Mouse (Mus musculus) cerebral cortex, adult 2 months (tissue): Measurements from ENCODE around the gene Hoxc5.

ENCODE experiments used
- WGBS: fragments of 180-500 bp; shearing (Covaris S2); methylation state at CpG from one replicate; pipeline ENCODE4 v1.1.7; 2018; 5-methylcytosine and 5-hydroxymethylcytosine counted together

The Hoxc5 gene

DNA sequence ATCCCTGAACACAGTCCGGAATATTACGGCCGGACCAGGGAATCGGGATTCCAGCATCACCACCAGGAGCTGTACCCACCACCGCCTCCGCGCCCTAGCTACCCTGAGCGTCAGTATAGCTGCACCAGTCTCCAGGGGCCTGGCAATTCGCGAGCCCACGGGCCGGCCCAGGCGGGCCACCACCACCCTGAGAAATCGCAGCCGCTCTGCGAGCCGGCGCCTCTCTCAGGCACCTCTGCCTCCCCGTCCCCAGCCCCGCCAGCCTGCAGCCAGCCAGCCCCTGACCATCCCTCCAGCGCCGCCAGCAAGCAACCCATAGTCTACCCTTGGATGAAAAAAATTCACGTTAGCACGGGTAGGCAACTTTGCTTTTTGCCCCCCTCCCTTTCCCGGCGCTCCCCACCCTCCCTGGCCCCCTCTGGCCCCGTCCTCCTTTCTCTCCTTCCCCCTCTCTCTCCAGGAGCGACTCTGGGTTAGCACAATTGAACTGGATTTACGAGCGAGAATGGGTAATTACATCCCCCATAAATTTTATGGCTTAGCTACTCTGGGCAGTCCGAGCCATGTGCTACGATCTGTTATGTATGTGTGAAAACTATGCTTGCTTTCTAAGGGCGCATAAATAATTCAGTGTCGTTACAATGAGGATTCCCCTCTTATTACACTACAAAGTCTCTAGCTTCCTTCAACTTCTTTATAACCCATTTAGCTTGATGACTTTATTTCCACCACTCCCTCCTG lies 67.7 kb downstream of the Hoxc5 start:
- 3% methylated on average over 34 of the region's 34 CpGs for WGBS

DNA sequence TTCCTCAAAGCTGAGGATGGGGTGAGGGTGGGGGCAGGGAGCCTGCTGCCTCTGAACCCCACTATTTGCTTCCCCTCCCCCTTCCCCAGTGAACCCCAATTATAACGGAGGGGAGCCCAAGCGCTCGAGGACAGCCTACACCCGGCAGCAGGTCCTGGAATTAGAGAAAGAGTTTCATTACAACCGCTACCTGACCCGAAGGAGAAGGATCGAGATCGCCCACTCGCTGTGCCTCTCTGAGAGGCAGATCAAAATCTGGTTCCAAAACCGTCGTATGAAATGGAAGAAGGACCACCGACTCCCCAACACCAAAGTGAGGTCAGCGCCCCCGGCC lies 68.3 kb downstream of the Hoxc5 start:
- 3% methylated on average over 14 of the region's 14 CpGs for WGBS

DNA sequence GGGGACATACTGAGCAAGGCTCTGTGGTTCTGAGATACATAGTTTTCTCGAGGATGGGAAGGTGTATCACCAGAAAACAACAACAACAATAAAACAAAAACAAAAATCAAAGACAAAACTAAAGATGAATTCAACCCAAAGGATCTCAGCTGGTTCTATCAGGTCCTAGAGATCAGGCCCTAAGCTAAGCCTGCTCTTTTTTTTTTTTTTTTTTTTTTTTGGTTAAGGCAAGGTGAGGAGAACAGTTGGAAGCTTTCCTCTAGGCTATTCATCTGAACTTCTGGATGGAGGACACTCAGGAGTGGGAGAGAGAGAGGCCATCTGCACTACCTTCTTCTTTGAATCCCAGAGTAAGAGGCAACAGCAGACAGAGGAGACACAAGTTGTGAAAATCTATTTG lies 70.3 kb downstream of the Hoxc5 start:
- 58% methylated on average over 1 of the region's 1 CpGs for WGBS

DNA sequence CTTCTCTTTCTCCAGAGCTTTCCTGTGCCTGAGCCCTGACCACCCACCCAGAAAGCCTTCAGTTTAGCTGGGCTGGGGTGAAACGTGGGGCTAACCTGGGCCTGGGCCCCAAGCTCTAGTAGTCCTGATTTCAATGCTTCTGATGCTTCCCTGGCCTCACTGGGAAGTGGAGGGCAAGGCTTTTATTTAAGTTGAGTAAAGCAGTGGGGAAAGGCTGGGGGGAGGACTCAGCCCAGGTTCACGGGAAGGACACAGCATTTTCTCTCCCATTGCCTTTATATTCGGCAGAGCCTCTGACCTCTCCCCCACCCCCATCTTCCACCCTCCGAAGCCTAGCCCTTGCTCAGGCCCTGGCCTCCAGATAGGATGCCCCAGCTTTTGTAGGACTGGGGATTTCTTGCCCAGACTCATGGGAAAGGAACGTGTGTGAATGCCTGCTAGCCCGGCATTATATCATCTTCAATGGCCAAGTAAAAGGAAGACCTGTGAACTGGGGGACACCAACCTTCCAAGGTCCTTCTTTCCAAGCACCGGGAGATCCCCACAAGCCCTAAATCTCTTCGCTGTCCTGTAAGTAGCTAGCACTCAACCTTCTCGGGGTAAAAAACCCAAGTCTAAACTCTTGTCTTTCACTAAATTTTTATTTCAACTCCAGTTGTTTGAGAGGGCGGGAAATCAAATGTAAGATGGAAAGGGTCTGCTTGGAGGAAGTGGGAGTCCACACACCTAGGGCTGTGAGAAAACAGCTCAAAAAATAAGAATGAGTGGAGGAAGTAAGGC lies 71.6 kb downstream of the Hoxc5 start:
- 45% methylated on average over 10 of the region's 10 CpGs for WGBS

DNA sequence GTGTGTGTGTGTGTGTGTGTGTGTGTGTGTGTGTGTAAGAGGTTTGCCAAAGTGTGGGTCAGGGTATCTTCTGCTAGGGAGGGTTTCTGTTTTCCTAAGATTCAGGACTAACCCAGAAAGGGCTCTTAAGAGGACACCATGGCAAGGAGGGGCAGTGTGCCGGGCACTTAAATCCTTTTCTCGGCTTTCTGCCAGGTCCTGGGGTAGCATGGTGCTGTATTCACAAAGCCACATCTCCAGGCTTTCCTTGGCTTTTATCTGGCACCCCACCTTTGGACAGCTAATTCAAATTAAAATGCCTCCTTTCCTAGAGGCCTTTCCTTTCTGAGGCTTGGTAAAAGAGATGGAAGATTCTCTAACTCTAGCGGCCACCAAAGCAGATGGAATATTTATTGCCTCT lies 72.4 kb downstream of the Hoxc5 start:
- WGBS, result 39% methylated on average over 3 of the region's 3 CpGs

DNA sequence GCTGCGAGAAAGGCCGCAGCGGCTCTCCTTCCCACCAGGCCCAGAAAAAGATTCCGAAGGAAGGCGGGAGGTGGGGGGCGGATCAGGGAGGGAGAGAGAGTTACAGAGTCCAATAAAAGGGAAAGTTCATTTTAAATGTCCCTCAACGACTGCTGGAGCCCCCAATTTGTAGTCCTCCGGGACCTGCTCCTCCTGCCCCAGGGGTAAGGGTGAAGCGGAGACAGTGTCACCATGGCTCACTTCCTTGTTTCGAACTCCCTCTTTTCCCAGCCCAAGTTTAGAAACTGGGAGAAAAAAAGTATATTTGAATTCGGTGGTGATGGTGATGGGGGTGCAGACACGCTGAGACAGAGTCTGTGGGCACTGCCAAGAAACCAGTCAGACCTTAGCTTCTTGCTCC lies 73.4 kb downstream of the Hoxc5 start:
- WGBS, result 12% methylated on average over 12 of the region's 12 CpGs

DNA sequence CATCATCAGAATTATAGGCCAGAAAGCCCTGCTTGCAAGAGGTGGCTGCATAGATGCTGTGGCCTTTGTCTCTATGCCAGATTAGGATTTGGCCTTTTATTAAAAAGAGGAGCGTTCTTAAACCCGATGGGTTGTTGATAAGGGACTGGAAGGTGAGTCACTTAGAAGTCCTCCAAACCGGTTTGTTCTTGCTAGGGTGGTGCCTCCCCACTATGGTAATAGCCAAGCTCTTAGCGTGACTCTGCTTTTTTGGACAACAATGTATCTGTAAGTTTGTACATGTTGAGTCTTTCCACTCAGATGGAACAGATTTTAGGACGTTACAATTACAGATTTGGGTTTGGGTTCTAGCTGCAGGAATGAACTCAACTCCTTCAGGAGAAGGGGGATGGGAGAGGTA lies 74.4 kb downstream of the Hoxc5 start:
- WGBS, result 12% methylated on average over 5 of the region's 5 CpGs

DNA sequence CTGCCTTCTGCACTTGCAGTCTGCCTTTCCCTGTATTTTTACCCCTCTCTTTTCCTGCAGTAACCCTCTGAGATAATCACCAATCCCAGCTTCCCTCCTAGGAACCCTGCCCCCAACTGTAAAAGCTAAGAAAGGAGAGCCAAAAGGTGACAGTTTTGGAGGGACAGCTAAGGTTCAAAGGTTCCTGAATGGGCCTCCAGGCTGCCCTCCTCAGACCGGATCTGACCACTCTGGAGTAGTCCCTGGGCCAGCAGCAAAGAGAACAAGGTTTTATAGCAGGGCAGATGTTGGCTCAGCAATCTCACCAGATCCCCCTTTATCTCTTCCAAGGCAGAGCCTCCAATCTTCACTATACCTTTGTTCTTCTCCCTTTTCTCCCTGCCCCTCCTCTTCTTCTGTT lies 75.0 kb downstream of the Hoxc5 start:
- 9% methylated on average over 1 of the region's 1 CpGs for WGBS

DNA sequence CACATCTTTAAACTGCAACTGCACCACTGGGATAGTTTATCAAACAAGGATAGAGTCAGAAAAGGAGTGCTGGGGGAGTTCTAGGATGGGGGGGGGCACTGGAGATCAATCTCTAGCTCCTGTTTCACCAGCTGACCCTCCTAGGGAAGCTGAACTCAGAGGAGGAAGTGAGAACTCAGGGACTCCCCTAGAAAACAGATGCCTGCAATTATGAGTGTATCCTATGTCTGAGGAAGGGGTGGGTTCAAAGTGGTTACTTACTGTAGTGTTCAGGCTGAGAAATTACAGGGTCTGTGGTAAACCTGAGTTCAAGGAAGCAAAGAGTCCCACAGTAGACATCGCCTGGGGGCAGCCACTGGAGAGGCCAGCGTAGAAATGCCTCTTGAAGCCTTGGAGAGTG lies 84.4 kb downstream of the Hoxc5 start:
- 80% methylated on average over 2 of the region's 2 CpGs for WGBS

DNA sequence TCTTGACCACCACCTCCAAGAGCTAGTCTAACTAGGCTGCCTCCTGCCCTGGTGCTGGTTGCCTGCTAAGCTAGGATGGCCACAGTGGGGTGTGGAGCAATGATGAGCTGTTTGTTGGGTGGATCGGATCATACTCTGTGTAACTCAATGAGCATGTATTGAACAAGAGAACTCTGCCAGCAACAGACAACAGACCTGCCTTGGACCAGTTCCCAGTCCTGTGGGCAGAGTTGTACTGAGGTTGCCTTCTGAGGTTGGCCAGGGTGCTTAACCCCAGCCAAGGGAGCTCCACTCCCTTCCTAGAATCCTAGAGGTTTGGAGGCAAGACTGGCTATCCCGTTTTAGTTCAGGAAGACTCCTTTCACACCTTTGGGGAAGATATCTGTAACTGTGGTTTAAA lies 89.2 kb downstream of the Hoxc5 start:
- WGBS, result 54% methylated on average over 2 of the region's 2 CpGs

DNA sequence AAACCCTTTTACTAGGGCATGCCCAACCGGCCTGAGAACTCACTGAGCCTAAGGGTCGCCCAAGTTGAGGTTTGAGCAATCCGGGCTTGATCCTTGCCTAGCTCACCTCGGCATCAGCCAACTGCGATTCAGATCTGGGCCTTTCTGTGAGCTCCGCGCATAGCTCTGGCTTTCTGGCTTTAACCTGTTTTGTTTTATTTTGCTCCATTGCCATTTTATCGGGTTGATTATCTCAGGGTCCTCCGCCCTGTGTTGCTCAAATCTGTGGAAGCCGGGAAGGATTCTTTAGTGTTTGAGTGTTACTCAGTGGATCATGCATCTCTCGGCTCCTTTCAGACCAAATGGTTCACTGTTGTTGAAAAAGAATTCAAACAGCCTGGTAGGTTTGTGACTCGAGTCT lies 91.5 kb downstream of the Hoxc5 start:
- whole genome bisulfite sequencing, result 12% methylated on average over 12 of the region's 12 CpGs

DNA sequence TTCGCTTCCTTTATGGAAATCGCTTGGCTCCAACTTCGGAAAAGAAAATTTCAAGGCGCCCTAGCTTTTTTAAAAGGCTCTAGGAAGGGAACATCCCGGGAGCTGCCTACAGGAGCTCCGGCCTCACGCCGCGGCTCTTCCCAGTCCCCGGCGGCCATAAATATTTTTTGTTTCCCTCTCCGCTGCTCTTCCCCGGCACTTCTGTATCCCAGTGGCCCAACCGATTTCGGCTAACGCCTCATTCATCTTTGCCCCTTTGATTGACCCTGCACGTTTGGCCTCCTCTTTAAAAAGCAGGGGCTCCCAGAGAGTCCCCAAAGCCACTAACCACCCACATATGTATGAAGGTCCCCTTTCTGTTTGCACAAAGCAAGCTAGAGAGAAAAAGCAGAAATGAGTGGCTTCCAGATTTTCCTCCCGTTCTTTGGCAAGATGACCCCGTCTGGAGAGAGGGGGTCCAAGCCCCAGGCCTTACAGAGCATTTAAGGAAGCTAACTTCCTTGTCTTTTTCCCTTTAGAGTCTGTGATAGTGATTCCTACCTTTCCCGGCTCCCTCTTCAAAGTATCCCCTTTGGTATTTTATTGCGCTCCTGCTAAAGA lies 92.2 kb downstream of the Hoxc5 start:
- WGBS, result 5% methylated on average over 21 of the region's 21 CpGs

DNA sequence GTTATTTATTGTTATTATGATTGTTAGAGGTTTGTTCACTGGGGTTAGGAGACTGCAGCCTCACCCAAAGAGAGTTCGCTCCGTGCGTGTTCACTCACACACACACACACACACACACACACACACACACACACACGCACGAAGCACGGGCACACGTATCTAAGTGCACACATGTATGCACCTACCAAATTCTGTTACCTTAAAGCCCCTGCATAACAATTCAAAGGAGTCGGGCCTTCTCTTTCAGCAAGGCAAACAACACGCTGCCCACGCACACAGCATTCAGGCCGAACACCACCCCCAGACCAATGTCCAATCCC lies 92.7 kb downstream of the Hoxc5 start:
- WGBS, result 8% methylated on average over 11 of the region's 11 CpGs

DNA sequence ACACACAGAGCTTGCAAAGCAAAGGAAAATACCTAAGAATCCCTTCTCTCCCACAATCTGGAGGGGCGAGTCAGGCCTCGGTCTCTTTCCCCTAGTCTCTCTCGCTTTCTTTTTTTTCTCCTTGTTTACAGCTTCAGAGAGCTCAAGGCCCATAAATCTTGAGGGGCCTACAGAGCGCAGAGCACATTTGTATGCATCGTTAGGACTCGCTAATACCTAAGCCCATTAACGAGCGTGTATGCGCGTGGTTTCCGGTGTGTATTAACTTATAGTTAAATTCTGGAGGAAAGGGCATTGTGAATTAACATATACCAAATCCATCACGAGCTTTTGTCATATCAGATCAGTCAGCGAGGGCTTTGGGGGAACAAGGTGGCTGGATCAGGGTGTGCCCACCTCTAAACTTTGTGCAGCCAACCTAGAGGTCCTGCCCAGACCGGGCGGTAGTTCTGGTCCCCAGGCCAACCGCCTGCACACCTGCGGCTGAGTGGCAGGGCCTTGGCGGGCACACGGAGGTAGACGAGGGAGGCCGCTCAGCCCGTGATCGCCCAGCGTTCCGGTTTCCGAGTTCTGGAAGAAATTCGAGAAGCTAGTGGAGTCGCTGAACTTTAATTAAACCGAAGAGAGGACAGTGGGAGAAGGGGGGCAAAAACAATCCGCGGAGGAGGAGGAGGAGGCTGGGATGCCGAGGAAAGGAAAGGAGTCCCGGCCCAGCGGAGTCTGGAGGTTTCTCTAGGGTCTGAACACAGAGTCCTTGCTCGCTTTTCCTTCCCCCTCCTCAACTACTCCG lies 93.3 kb downstream of the Hoxc5 start:
- WGBS, result 7% methylated on average over 36 of the region's 36 CpGs

DNA sequence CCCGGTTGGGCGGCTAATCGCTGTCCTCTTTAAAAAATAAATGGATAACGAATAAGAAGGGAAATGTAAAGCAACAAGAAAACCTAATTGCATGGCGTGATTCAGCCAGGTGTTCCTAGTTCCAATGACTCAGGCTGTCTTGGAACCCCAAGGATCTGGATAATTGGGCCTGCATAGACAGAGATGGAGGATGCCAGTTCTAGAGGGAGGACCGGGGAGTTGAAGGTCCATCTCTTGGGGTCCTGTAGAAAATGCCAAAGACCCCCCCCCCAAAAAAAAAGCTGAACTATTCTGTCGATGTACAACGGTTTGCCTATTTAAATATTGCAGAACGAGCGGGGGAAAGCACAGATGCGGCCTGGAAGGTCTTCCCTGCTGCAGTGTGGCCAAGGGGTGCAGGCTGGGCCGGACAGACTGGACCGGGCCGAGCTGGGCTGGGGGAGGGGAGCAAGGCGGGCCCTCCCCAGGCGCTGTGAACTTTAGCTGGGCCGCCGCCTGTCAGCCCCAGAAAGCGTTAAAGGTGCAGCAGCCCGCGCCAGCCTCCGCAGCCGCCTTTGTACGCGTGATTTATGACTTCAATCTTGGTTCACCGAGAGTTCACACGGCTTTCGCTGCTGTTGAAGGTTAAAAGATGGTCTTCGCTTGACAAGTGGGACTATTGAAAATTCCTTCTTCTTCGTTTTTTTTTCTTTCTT lies 94.0 kb downstream of the Hoxc5 start:
- 7% methylated on average over 30 of the region's 30 CpGs for WGBS

DNA sequence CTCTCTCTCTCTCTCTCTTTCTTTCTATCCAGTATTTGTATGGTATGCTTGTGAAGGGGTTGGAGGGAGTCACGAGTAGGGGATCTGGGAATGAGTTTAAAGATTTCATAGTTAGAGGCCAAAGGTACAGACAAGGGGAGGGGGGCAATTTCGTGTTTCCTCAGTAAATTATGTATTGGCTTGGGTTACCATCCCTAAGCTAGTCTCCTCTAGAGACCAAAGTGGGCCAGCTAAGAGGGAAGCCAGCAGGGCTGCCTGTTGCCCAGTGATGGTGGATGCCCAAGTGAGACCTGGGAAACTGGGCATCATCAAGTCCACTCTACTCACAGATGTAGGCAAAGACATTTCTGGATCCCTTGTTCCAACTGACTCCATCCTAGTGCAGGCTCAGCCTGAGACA lies 94.7 kb downstream of the Hoxc5 start:
- WGBS, result 16% methylated on average over 2 of the region's 2 CpGs

DNA sequence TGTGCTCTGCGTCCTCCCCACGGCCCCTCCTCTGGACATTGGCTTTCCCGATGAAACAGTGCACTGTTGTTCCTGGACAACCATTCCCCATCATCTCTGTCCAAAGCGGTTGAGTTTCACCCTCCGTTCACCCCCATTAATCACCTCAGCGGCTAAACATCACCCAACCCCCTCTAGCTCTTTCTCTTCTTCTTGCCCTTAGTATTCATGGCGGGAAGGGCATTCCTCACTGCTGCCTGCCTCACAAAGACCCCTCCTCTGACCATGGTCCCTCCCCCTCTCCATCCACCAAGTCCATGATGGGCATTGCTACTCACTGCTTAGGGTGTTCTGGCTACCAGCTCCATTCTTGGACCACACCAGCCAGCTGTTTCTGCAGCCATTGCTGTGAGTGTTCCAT lies 98.4 kb downstream of the Hoxc5 start:
- 51% methylated on average over 7 of the region's 7 CpGs for WGBS
